Mouse (Mus musculus) Patski (cell line): Measurements from ENCODE around the gene Plxnb2. TPM values are rescaled to one million over a fixed set of nuclear protein-coding genes. Genes with fewer than 3 reads are reported as not detected.

Experiments used
- ATAC-seq: fragments of 100-300 bp; one replicate; pipeline ENCODE4 v1.8.0; 2021
- CTCF ChIA-PET: fragments of 350-600 bp; sonication (Branson Sonifier 250); formaldehyde crosslinking; loops from one replicate; lab custom pipeline; 2022; ENCODE audit warnings: inconsistent platforms; lab: Charles Lee
- POLR2A ChIA-PET: fragments of 350-600 bp; sonication (Branson Sonifier 250); formaldehyde crosslinking; loops from one replicate; lab custom pipeline; 2022; ENCODE audit warnings: antibody characterized with exemption, inconsistent platforms; lab: Charles Lee
- DNase-seq: peaks from one replicate; pipeline ENCODE4 v3.0.0-alpha.2; 2011; ENCODE audit warnings: low read depth, low spot score
- H3K27me3 ChIP-seq: fragments of 371-371 bp; one replicate; pipeline ENCODE4 v1.5.1; 2021
- CTCF ChIP-seq: fragments of 100-300 bp; IDR thresholded peaks from one replicate; pipeline ENCODE4 v1.5.1; 2021
- in situ Hi-C: fragments of 300-500 bp; cut with MboI; formaldehyde crosslinking; loops from 3 replicates; pipeline ENCODE4 v1.11.1; 2018; ENCODE audit warnings: low pct_unique_long_range_greater_than_20kb, mixed read lengths
- polyA plus RNA-seq: library from polyadenylated mRNA; unstranded; gene quantifications from one replicate; pipeline ENCODE4 v1.2.3, GENCODE M21; 2021

Plxnb2 gene
- polyA plus RNA-seq, 1 experiment from 2014 or later = 444 TPM

DNA sequence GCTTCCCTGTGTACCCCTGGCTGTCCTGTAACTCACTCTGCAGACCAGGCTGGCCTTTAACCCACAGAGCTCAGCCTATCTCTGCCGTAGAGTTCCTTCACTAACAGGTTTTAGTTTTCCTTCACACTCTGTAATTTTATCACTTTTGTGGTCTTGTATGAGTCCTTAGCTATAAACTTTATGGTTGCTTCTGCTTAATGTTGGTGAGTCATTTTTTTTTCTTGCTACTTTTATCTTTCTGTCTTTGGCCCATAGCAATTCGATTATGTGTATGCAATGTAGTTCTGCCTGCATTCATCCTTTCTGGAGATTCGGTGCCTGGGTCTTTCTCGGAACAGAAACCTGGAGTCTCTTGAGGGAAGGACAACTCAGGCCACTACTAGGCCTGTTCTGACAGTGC, 26.9 kb upstream of the Plxnb2 start:
- ATAC-seq (no peak), DNase-seq (peak; percentile 6)
- in situ Hi-C loops = loop anchor here (10.0 kb wide), 1 partner anchor 253 kb away; the partner anchor contains the start of gene Ttll8
- POLR2A ChIA-PET = interaction anchor here (0.6 to 1.1 kb wide), 3 partner anchors 29 to 58 kb away, joined by 3 to 4 read pairs (median 4); partner anchors contain the start of gene Mapk11
- no peaks in the 10 kb centered on the region for H3K27me3 ChIP-seq
- TF ChIP-seq CTCF = no peak
- CTCF ChIA-PET = interaction anchor here (1.7 kb wide), 1 partner anchor 11 kb away, joined by 9 read pairs; the partner anchor contains the start of gene Dennd6b

DNA sequence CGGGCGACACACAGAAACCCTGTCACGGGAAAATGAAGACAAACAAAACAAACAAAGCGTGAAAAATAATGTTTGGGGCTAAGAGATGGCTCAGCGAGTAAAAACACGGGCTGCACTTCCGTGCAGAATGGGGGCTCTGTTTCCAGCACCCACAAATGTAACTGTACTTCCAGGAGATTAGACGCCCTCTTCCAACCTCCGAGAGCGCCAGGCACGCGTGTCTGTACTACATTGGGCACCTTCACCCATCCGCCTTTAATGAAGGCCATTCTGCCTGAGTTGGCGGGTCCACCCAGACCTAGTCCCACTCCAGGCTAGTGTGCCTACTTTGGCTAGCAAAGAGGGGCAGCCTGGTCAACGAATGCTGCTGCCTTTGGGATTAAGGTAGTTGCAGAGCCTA, 16.5 kb upstream of the Plxnb2 start:
- in situ Hi-C loops = no loop called here
- ChIA-PET CTCF (interaction anchor here (1.4 to 2.7 kb wide), 3 partner anchors 10 to 69 kb away, joined by 3 to 15 read pairs (median 9); partner anchors contain the start of gene Hdac10), POLR2A (interaction anchor here (2.1 kb wide), 2 partner anchors 18 to 28 kb away, joined by 10 read pairs; no protein-coding TSS in a partner anchor)
- DNase-seq (no peak), ATAC-seq (no peak)
- no peaks in the 10 kb centered on the region for H3K27me3 ChIP-seq
- no peak for TF ChIP-seq CTCF

DNA sequence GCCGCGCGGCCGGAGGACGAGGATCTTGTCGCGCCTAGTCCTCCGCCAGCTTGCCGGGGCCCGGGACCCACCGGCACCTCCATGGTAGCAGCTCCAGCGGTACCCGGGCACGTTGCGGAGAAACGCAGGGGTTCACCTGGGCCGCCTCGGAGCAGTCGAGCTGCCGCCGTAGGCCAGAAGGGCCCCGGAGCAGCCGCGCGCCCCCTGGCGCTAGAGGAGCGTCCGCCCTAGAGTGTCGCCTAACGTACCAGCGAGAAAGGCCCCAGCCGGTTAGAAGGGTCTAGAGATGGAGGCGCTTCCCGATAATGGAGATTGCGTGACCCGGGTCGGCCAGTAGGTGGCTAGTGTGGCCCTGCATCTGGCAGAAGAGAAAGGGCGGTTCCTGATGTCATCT, 15.7 kb upstream of the Plxnb2 start, which contains the start of gene Dennd6b:
TSS of gene Dennd6b (minus strand) at position 184 of the 394 bp plus-strand sequence.
- no peaks in the 10 kb centered on the region for H3K27me3 ChIP-seq
- TF ChIP-seq CTCF = peak; percentile 100
- POLR2A ChIA-PET = interaction anchor here (0.9 to 2.1 kb wide), 10 partner anchors 9 to 73 kb away, joined by 3 to 13 read pairs (median 6); partner anchors contain the start of genes Ppp6r2 and Tubgcp6
- CTCF ChIA-PET = interaction anchor here (0.8 to 2.7 kb wide), 10 partner anchors 9 to 68 kb away, joined by 3 to 15 read pairs (median 4); partner anchors contain the start of genes Hdac10 and Ppp6r2
- in situ Hi-C loops = no loop called here
- ATAC-seq (peak; percentile 96), DNase-seq (no peak)

DNA sequence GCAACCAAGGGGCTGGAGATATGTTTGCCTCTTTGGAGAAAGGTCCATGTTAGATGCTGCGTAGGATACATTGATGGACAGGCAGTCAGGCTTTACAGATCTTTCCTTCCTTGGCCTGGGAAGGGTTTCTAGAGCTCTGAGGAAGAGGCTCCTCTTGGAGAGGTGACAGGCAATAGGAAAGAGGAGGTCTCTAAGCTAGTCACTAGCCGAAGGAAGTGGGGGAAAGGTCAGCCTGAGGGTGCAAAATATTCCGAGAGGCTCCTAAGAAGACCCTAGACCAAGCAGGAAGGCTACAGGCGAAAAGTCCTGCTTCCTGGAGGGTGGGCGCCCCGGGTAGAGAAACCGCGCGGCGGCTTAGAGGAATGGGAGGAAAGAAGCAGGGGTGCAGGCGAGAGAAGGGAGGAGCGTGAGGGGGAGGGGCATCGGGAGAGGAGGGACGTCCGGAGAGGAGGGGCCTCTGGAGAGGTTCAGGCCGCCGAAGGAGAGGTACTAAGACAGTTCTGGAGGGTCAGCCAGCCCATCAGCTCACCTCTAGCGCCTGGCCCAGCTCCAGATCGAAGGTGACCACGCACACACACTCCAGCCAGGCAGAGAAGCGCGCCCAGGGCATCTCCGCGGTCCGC, 15.2 kb upstream of the Plxnb2 start:
- TF ChIP-seq CTCF = no peak
- ATAC-seq = peak; percentile 88
- DNase-seq = no peak
- no peaks in the 10 kb centered on the region for H3K27me3 ChIP-seq
- ChIA-PET CTCF (interaction anchor here (0.8 to 2.7 kb wide), 10 partner anchors 9 to 67 kb away, joined by 3 to 15 read pairs (median 4); partner anchors contain the start of genes Hdac10 and Ppp6r2), POLR2A (interaction anchor here (0.8 to 2.1 kb wide), 11 partner anchors 9 to 95 kb away, joined by 3 to 13 read pairs (median 5); partner anchors contain the start of genes Ppp6r2 and Tubgcp6)
- in situ Hi-C loops = no loop called here

DNA sequence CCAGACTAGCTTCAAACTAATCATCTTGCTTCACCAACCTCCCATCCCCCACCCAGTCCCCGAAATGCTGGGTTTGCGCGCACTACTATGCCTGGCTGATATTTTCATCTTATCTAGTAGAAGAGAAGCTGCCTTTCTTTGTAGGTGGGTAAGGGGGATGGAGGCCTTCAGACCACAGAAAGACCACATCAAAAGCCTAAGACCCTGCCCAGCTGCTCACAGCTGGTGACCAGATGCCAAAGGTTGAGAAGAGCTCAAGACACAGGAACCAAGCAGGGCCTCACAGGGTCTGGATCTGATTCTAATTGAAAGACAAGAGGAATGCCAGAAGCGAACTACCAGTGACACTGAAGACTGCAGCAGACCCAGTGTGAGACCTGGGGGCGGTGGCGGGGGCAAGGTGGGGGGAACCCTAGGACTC, 14.7 kb upstream of the Plxnb2 start:
- DNase-seq (no peak), ATAC-seq (no peak)
- in situ Hi-C loops = no loop called here
- ChIA-PET CTCF (interaction anchor here (1.1 to 2.7 kb wide), 6 partner anchors 8 to 30 kb away, joined by 3 to 15 read pairs (median 4); partner anchors contain the start of gene Ppp6r2), POLR2A (interaction anchor here (0.8 to 2.1 kb wide), 10 partner anchors 8 to 95 kb away, joined by 3 to 13 read pairs (median 6); partner anchors contain the start of genes Ppp6r2 and Tubgcp6)
- no peak for TF ChIP-seq CTCF
- no peaks in the 10 kb centered on the region for H3K27me3 ChIP-seq

DNA sequence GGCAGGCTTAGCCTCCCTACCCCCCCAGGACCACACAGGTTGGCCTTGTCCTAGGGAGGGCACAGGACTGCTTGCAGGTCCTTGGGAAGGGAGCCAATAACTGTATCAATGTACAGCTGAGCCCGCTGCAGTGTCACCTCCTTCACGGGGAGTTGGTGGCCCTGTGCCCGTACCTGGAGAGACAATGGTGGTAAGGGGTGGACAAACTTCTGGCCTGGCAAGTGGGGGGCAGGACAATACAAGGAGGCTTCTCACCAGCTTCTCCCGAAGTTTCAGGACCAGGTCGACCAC, 4.3 kb upstream of the Plxnb2 start:
- H3K27me3 ChIP-seq = no peaks in the 10 kb centered on the region
- in situ Hi-C loops = no loop called here
- DNase-seq = no peak
- no peak for TF ChIP-seq CTCF
- ChIA-PET CTCF (interaction anchor here (1.0 kb wide), 1 partner anchor 8 kb away, joined by 4 read pairs; no protein-coding TSS in a partner anchor), POLR2A (interaction anchor here (1.9 to 2.8 kb wide), 2 partner anchors 9 to 11 kb away, joined by 5 to 8 read pairs; partner anchors contain the start of gene Dennd6b)
- ATAC-seq = no peak

DNA sequence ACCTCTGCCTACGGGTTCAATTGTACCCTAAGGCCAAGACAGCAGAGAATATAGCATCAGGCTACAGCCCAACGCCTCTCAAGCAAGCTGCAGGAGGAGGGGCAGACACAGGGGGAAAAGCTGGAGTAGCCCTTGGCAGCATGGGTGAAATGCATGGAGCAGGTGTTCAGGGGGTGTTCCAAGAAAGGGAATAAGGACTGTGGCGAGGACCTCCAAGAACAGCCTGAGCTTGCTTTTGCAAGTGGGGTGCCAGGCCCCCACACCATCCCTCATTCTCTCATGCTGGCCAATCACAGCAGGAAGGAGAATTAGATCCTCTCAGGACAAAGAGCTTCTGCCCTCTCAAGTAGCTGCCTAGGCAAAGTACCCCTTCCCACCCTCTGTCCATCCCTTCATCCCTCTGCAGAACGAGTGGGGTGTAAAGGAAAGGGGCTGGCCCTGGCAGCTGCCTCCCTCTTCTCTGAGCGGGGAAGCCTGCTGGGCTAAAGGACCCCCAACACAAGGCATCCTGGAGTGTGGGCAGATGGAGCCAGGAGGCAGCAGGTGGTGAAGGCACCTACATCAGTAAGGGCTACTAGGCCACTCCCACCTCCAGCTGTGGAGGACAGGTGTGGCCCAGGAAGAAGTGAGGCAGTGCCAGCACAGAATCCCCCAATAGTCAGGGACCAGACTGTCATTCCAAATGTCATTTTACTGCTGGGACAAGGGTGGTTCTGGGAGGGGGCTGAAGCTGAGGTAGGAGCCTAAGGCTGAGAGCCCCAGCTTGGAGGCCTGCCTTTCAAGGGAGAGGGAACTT, 3.8 kb upstream of the Plxnb2 start:
- no peak for TF ChIP-seq CTCF
- CTCF ChIA-PET = interaction anchor here (1.0 to 3.8 kb wide), 2 partner anchors 8 to 11 kb away, joined by 4 to 15 read pairs; partner anchors contain the start of gene Dennd6b
- POLR2A ChIA-PET = interaction anchor here (1.9 to 2.8 kb wide), 2 partner anchors 9 to 11 kb away, joined by 5 to 8 read pairs; partner anchors contain the start of gene Dennd6b
- H3K27me3 ChIP-seq = no peaks in the 10 kb centered on the region
- no peak for ATAC-seq
- DNase-seq = no peak
- in situ Hi-C loops = no loop called here

DNA sequence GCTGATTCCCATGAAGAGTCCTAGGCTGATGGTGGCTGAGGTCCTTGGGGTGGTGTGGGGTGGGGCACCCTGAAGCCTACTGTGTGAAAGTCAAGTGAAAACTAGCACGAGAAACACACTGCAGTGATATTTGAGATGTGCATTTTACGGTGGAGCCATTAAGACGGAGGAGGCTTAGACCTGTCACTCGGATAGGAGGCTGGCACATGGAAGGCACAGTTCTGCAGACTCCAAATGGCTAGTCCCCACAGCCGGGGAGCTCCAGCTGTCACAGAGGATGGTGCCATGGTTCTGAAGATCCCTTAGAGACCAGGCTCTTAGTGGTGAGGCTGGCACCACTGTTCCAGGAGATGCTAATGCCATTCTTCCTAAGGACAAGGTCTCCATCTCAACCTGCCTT, 2.3 kb upstream of the Plxnb2 start:
- H3K27me3 ChIP-seq = no peaks in the 10 kb centered on the region
- CTCF ChIA-PET = interaction anchor here (1.2 to 3.8 kb wide), 3 partner anchors 10 to 27 kb away, joined by 4 to 15 read pairs (median 7); partner anchors contain the start of gene Dennd6b
- in situ Hi-C loops = no loop called here
- DNase-seq = no peak
- ATAC-seq = no peak
- POLR2A ChIA-PET = interaction anchor here (0.6 to 1.9 kb wide), 3 partner anchors 11 to 34 kb away, joined by 3 to 5 read pairs (median 3); partner anchors contain the start of gene Mapk11
- TF ChIP-seq CTCF = no peak

DNA sequence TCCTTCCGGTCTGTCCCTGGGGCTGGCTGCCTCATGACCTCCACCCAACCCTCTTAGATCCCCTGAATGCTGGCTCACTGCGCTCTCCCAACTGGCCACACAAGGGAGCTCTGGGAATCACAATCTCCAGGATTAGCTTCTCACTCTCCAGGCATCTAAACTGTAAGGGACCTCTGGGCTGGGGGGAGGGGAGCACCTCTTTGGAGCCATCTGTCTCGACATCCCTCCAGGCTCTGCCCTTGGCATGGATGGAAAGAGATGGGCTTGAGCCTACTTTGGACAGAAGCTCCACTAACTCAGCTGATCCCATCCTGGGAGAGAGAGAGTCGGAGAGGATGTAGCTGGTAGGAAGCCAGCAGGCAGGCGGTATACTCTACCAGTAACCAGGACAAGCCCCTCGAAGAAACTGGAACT, 1.7 kb upstream of the Plxnb2 start:
- DNase-seq = no peak

More for the DNA sequence above, 1.7 kb upstream of the Plxnb2 start:
- CTCF ChIA-PET = interaction anchor here (1.2 to 3.8 kb wide), 3 partner anchors 11 to 27 kb away, joined by 4 to 15 read pairs (median 7); partner anchors contain the start of gene Dennd6b
- in situ Hi-C loops = no loop called here
- no peaks in the 10 kb centered on the region for H3K27me3 ChIP-seq
- no peak for TF ChIP-seq CTCF
- POLR2A ChIA-PET = interaction anchor here (0.6 to 0.9 kb wide), 2 partner anchors 19 to 33 kb away, joined by 3 read pairs; partner anchors contain the start of gene Mapk11
- ATAC-seq = no peak
